Mouse (Mus musculus) embryo, embryonic 11.5 days (tissue): ENCODE measurements around the gene Rapgef4.
A peak's percentile ranks its signal among the peaks of the same experiment; 100 is the strongest.

ENCODE experiments used
- DNase-seq: peaks from one replicate; pipeline ENCODE4 v3.0.0-alpha.2; 2012; ENCODE audit warnings: low read depth, low spot score

Rapgef4 gene

DNA sequence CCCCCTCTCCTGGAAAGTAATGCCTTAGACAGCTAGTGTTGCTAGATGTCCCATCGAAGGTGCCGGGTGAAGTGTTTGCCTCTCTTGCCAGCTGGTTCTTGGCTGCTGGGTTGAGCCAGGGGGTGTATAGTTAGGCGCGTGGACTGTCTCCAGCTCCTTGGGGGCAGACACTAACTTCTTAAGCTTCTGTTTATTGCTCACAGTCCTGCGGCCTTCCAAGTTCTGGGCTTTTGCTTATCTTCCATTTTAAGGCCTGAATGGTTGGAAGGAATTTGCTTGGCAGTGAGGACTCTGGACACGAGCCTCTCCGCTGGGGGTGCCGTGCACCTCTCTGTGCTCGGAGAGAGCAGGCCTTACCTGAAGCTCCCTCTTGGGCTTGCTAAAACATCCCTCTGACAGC, 249.5 kb downstream of the Rapgef4 start:
- DNase-seq: no peak

DNA sequence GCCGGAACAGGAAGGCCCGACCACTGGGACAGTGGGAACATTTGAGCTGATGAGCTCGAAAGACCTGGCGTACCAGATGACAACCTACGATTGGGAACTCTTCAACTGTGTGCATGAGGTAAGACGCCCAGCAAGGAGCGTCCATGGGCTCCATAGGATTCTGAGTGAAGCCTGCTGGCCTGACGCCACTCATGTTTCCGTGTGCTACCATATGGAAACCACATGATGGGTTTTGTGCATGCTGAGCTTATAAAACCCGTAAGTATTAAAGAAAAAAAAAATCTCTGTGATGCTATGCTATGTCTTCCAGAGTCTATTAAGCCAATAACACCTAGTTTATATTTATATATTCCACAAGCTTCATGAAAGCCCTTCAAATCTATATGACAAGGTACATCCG, 253.0 kb downstream of the Rapgef4 start:
- no peak for DNase-seq

DNA sequence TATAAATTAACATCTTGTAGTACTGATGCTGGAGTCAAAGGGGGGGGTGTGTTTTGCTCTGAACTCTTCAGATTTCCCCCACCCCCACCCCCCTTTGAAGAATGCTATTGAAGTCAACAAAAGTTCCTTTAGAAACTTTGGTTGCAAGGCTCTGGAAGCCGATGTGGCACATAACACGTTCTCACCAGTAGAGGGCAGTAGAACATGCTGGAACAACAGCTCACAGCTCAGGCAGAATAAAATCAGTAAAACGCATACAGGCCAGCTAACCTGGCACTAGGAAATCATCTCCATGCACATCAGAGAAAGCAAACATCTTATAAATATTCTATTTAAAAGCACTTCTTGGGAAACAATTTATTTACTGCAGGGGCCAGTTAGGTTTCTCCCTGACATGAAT, 253.9 kb downstream of the Rapgef4 start:
- peak; percentile 64 for DNase-seq

GRCm38 (mm10) chr2:72235361-72235901, 254.4 kb downstream of the Rapgef4 start:
- DNase-seq: no peak

DNA sequence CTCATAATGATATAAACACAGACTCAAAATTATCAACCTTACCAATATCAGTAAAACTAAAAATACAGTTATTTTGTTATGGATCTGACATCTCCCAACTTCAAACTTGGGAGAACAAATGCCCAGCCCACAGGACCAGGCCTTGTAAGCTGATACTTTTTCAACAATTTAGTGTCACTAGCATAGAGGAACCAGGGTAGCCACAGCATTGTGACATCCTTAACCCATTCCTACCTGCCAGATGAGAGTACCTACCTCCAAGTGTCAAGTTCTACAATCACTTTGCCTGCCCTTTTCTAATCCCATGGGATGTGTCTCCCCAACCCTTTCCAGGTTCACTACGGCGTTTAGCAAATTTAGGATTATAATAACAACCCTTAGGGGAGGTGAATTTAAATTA, 257.4 kb downstream of the Rapgef4 start:
- no peak for DNase-seq

DNA sequence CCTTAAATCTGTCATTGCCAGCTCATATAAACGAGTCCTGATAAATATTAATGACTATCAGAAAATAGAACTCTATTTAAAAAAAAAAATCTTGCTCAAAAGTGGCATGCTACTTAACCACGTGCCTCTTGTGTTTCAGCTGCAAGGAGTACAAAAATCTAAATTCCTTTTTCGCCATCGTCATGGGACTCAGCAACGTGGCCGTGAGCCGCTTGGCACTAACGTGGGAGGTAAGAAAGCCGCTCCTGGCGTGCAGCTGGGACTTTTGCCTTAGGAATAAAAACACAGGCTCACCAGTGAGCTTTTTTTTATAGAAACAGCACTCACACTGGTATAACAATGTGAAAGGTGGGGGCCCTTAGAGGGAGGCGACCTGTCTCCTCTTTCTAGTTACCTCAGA, 257.9 kb downstream of the Rapgef4 start:
- DNase-seq: no peak

GRCm38 (mm10) chr2:72239456-72239855, 258.4 kb downstream of the Rapgef4 start:
- no peak for DNase-seq

GRCm38 (mm10) chr2:72239993-72240392, 259.0 kb downstream of the Rapgef4 start:
- no peak for DNase-seq

DNA sequence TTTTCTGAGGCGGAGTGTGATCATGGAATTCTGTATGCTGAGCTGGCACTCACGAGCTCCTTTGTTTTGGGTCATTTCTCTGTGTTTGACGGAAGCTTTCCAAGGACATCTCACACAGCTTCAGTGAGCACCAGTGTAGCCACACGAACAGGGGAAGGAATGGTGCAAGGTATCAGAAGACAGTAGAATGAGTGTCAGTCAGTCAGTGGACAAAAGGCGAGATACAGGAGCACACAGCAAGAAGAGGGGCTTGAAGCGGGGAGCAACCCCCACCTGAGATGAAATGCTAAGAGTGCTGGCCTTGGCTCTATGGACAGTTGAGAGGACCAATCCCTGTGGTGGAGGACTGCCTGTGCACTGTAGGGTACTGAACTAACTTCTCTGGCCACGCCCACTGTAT, 259.7 kb downstream of the Rapgef4 start:
- DNase-seq: no peak

GRCm38 (mm10) chr2:72241714-72242472, 260.9 kb downstream of the Rapgef4 start:
- DNase-seq: no peak

GRCm38 (mm10) chr2:72242910-72243675, 262.1 kb downstream of the Rapgef4 start:
- DNase-seq: no peak

- DNase-seq: no peak
Observed at GRCm38 (mm10) chr2:72245631-72246030, 264.6 kb downstream of the Rapgef4 start.

- no peak for DNase-seq
Observed at GRCm38 (mm10) chr2:72246376-72246775, 265.3 kb downstream of the Rapgef4 start.

DNA sequence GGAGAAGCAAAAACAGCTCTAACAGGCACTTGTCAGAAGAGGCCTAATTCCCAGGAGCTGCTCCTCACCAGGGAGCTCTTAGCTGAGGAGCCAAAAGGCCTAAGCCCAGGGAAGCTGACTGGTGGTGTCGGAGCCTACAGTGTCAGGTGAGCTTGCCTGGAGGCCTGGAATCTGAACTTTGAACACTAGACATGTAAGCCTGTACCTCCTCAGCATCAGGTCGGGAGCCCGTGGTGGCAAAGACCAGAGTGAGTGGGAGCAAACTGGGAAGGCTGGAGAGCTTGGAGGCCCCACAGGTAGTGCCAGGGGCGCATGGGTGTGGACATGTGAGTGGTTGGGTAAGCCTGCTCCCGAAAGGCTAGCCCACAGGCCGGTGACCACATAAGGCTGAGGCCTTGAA, 266.8 kb downstream of the Rapgef4 start:
- no peak for DNase-seq

DNA sequence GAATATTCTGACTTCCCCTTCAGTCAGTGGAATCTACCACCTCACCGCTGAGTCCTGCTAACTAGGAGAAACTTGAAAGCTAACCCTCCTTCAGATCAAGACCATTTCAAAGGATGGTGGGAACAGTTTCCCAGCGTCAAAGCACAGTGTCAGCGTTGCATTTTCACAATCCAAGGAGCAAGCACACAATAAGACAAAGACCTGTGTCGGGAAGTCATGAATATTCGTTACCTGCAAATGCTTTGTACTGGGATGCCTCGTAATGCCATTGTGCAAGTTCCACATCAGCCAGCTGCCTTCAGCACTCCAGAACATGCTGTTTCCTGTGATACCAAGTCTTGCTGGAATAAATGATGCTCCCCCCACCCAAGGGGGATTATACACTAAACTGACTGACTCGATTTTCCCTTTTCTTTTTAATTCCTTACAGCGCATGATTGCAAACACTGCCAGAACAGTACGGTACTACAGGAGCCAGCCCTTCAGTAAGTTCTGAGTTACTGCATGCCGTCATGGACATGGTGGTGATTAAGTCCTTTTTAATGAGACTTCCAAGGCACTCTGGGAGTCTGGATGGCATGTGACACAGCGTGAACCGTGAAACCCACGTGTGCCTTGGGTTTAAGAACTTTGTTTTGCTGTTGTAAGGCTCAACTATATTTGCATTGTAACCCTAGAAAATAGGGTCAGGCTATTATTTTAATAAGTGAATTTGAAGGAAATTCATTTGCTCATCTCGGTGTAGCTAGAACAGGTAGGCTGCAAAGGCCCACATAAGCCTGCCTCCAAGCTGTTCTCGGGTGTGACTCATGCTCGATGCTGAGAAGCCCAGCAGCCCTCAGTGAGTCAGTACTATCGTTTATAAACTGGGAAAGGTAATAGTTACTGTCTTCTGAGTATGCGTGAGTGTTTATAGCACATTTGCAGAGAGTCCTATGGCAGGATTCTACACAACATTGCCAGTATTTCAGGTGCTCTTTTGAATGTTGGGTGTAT, 271.8 kb downstream of the Rapgef4 start:
- DNase-seq: no peak

GRCm38 (mm10) chr2:72253882-72254281, 272.8 kb downstream of the Rapgef4 start:
- no peak for DNase-seq

DNA sequence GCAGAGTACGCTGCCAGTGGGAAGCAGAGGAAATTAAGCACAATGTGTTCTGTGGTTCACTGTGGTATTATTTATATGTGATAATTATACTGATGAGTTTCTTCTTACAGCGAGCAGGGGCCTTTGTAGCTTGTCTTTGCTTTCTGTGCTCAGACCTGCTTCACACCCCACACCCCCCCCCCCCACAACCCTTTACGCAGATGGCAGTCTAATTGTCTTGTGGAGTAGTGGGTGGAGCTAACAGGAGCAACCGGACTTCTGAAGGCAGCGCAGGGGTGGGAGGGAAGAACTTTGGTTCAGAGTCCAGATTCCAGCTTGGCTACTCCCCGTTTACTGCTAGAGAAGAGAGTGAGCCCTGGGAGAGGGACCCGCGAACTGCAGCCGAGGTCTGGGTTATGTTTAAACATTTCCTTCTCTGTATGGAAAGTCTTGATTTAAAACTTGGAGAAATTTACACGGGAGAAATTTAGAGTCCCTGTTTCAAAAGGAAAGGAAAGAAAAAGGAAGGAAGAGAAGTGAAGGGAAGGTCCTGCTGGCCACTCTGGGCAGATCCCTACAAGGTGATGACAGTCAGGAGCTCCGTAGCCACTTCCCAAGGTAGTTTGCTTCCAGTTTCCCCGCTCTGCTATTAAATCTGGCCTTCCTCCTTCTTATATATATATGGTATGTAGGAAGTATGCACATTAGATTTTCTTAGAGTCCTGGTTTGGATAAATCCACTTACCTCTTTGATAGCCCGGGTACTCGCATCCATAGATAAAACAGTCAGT, 274.0 kb downstream of the Rapgef4 start:
- peak; percentile 26 for DNase-seq

- DNase-seq: no peak
Observed at GRCm38 (mm10) chr2:72260704-72261103, 279.7 kb downstream of the Rapgef4 start.

GRCm38 (mm10) chr2:72262814-72263480, 281.9 kb downstream of the Rapgef4 start:
- no peak for DNase-seq

DNA sequence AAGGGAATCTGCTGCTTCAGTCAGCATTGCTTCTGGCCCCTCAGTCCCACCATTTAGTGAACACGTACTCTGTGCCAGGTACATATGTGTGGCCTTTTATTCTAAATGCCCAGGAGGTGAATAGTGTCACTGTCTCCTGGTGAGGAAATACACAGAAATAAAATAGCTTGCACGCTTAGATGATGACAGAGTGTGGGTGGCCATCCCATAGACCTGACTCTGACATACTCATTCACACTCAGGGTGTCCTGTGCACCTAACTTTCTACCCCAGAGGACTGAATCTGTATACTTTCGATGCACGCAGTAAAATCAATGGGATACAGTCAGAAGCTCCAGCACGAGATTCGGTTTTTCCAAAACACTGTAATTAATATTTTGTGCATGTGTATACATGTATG, 286.4 kb downstream of the Rapgef4 start:
- DNase-seq: no peak
